Mouse (Mus musculus): ENCODE measurements around the gene Erc2. TPM values are rescaled to one million over a fixed set of nuclear protein-coding genes. Genes with fewer than 3 reads are reported as not detected.

Erc2 gene
- 100 to 1,000 TPM; 225 to 256 TPM for total RNA-seq (2021)

DNA sequence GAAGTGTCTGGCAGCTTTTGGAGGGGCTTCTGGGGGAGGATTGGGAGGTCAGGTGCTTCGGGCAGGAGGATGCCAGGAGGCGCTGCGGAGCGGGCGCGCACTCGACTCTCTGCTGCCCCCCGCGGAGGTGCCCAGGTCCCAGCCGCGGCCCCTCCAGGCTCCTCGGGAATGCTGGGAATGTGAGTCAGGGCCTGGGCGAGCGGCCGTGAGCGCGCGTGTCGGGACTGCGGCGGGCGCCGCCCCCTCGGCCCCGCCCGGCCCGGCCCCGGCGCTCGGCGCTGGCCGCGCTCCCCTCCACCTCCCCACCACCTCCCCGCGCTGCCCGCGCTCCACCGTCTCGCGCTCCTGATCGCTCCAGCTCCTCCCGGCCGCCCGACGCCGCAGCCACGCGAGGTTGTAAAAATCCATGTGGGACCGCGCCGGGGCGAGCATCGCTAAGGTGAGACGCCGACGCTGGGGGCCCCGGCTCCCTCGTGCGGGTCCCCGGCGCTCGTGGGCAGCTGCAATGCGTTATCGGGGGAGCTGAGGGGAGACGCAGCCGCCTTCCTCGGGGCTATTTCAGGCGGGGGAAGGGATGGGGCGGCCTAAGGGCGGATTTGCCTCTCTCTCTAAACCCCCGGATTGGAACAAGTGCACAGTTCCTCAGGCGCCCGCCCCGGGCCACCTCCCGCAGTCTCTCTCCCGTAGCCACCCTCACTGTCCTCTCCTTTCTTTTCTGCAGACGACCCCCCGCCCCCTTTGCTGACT, at the start of gene Erc2:
TSS of gene Erc2 (plus strand) at position 253 of the 747 bp plus-strand sequence.
- peak; percentile 71 to 76 for DNase-seq (ENCODE audit: extremely low spot score in 1 of 2, low spot score in 1 of 2)

DNA sequence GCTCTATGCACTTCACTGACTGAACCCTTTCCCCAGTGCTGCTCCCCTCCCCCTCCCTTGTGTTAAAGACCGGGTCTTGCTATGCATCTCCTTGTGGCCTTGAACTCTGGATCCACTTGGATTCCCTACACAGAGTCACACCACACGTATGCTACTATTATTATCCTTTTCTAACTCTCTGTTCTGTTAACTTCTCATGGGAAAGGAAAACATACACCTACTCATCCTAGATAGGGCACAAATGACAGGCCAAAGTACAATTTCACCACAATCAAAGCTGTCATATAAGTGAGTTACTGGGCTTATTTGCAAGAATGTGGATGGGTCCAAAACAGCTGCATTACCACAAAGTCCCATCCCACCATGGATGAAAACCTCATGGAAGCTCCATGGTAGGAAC, 43.8 kb upstream of the Erc2 start:
- no peak for DNase-seq (ENCODE audit: extremely low spot score in 1 of 2, low spot score in 1 of 2)

DNA sequence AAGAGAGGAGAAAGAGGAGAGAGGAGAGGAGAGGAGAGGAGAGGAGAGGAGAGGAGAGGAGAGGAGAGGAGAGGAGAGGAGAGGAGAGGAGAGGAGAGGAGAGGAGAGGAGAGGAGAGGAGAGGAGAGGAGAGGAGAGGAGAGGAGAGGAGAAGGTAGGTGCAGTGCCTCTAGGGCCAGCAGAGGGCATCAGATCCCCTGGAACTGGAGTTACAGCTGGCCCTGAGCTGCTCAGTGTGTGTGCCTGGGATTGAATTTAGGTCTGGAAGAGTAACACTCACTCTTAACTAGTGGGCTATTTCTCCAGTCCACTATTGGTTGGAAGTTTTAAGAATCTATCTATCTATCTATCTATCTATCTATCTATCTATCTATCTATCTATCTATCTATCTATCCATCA, 32.6 kb upstream of the Erc2 start:
- peak in 1 of 2 experiments; percentile 50 for DNase-seq (ENCODE audit: extremely low spot score in 1 of 2, low spot score in 1 of 2)

DNA sequence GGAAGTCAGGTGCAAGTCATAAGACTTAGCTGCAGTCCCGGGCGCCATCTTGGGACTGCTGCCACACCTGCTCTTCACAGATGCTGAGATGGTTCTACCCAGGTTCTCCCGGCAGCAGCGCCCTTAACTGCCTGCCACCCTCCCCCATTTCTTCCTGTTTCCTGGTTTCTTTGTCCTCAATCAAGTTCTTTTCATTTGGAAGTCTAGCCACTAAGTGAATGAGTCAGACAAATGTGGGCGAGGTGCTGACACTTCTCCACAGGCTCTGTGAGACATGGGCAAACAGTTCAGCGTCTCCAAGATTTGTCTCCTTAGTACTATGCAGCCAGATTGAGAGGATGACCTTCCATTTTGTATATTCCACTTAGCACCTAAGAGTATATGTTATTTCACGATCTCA, 30.1 kb upstream of the Erc2 start:
- no peak for DNase-seq (ENCODE audit: extremely low spot score in 1 of 2, low spot score in 1 of 2)

DNA sequence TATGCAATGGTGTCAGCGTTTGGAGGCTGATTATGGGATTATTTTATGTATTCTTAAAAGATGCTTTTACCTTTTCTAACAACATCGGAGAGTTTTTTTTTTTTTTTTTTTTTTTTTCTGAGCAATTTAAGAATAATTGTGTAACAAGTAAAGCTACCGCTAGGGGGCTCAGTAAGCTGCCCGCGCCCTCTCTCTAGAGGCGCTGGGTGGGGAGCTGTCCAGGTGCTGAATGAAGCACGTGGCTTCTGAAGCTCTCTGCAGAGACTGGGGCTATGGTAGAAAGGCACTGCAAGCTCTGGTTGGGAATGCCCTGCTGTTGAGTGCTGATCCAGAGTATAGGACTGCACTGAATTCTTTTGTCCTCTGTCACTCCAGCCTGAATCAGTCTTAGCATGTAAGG, 26.0 kb upstream of the Erc2 start:
- peak; percentile 21 to 67 for DNase-seq (ENCODE audit: extremely low spot score in 1 of 2, low spot score in 1 of 2)

DNA sequence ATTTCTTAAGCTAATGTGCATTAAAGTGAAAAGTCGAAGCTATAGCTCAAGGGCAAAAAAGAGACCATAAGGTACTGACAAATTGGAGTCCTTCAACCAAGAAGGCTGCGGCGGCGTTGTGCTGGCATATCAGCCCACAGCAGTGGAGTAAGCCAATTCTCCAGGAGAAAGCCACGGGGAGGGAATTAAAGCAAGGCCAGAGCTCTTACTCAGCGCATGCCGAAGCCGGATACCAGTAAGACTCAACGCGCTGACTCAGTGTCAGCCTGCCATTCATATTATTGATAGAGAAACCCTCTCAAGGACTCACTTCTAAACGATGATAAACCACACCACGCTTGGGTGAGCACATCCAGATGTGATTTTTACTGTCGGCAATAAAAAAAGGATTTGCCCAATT, 20.1 kb upstream of the Erc2 start:
- no peak for DNase-seq (ENCODE audit: extremely low spot score in 1 of 2, low spot score in 1 of 2)

DNA sequence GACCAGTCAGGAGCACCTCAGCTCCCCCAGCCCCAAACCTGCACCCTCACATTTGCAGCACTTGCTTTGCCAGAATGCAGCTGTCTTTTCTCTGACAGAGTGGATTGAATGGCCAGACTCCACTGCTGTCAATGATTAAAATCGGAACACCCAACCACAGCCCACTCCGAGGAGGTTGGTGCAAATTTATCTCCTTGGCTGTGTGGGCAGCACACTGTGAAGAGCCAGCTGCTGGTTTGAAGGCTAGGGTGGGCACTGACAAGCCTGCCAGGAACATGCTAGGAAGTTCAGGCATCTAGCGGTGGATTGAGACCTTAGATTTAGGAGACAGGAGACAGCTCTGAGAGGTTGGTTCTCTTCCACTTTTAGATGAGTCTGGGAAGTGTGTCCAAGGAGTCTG, 14.8 kb upstream of the Erc2 start:
- DNase-seq (ENCODE audit: extremely low spot score in 1 of 2, low spot score in 1 of 2) = no peak

DNA sequence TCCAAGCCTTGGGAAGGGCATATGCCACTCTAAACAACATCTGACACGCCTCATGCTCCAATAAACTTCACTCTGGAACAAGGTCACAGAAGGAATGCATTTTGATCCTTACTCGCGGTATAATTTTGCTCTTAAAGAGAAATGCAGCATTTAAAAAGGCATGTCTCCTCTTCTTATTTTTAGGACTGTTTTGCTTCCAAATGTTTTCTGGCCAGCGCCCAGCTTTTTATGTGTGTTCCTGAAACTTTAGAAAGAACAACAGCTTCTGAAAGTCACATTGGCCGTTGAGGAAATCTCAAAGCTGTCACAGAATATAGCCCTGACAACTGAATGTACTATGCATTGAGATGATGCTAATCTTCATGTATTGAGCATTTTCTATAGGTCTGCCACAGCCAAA, 8.5 kb upstream of the Erc2 start:
- peak in 1 of 2 experiments; percentile 22 for DNase-seq (ENCODE audit: extremely low spot score in 1 of 2, low spot score in 1 of 2)

DNA sequence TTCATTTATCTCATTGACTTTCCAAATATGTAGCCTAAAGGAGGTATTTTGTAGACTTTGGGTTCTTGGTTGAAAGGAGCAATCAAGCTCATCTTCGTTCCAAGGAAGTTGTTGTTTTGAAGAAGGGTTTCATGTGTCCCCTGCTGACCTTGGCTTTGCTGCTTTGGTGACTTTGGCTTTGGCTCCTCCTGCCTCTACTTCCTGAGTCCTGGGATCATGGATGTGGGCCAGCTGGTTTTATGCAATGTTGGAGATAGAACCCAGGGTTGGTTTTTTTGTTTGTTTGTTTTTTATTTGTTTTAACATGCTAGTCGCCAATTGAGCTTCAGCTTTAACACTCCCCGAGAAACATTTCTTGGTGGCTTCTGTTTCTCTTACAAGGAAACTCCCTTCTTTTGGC, 4.9 kb upstream of the Erc2 start:
- DNase-seq (ENCODE audit: extremely low spot score in 1 of 2, low spot score in 1 of 2) = no peak

DNA sequence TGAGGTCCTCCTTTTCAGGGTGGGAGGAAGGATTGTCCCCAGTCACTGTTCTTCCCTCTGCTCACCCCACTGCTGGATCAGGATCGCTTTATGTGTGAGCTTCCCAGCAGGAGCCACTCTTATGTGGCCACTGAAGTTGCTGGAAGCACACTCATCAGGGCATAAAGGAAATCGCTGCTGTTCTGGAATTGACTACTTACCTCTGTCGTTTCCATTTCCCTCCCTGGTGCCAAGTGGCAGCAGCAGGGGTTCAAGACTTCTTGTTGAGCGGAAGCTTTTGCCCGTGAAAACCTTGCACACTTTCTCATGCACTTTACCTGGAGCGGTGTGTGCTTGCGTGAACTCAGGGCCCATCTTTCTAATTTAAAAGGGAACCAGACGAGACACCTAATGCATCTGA, 652 bp upstream of the Erc2 start:
- DNase-seq (ENCODE audit: extremely low spot score in 1 of 2, low spot score in 1 of 2) = no peak

DNA sequence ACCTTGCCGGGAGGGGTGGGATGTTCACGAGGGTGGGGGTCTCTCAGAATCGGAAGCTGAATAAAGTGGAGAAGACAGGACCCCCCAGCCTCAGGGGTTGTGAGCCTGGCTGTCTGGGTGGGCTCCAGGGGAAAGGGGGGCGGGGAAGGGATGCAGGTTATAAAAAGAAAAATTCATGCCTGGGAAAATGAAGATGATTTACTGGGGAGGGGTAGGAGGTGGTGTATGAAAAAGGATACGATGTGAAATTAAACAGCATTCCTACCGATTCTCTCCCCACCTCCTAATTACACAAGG, 643 bp downstream of the Erc2 start:
- DNase-seq (ENCODE audit: extremely low spot score in 1 of 2, low spot score in 1 of 2) = no peak

DNA sequence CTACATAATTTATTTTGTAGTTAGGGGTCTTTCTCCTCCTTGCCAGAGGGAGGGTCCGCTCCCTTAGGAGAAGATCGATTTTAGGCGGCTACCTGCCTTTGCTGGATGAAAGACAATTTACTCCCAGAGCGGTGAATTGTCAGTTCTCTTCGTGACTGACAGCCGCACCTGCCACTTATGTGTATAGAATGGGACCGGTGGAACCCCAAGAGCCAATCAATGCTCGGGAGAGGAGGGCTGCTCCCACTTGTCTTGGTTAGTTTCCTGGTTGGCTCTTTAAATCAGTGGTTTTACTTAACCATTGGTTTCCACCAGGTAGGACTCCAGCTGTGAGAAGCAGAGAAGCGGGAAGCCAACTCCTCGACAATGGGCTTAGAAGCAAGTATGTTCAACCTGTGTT, 1.1 kb downstream of the Erc2 start:
- peak in 1 of 2 experiments; percentile 57 for DNase-seq (ENCODE audit: extremely low spot score in 1 of 2, low spot score in 1 of 2)

DNA sequence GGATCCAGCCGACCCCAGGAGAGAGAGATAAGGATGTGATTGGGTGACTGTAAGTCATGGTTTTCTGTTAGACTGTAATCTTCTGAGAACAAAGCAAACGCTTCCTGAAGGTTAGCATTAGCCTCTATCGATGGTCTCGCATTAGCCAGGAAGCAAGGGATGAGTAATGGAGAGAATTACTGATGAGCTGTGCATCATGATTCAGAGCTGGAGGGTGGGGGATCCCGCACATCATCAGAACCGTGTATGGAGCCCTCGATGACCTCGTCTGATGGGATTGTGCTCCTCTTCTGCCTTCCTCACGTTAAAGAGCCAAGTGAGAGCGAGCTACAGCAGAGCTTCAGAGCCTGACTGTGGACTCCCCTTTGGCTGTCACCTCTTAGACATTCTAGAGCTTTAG, 6.5 kb downstream of the Erc2 start:
- no peak for DNase-seq (ENCODE audit: extremely low spot score in 1 of 2, low spot score in 1 of 2)

DNA sequence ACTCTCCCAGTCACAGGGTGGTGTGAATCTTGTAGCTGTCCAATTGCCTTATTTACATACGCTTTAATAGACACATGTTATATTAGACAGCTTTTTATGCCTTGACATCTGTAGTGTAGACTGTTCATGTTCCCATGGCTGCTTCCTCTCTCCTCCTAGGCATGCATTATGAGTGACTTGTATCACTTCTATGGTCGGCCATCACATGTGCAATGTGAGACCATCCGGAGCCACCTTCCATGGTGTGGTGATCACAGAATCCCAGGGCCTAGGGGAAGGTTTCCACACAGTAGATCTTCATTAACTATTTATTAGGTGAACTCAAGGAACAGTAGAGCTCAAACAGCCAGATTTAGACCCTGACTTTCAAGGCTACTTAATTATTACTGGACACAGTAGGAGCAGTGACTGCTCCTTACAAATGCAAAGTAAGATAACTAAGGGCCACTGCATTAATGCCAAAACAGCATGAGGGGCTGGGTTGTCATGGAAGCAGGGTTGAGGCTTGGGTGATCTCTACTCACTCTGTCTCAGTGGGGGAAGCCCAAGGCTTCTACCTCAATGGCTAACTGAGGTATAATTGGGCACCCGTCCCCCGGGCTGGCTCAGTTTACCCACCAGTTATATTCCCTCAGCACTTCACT, 7.3 kb downstream of the Erc2 start:
- no peak for DNase-seq (ENCODE audit: extremely low spot score in 1 of 2, low spot score in 1 of 2)

DNA sequence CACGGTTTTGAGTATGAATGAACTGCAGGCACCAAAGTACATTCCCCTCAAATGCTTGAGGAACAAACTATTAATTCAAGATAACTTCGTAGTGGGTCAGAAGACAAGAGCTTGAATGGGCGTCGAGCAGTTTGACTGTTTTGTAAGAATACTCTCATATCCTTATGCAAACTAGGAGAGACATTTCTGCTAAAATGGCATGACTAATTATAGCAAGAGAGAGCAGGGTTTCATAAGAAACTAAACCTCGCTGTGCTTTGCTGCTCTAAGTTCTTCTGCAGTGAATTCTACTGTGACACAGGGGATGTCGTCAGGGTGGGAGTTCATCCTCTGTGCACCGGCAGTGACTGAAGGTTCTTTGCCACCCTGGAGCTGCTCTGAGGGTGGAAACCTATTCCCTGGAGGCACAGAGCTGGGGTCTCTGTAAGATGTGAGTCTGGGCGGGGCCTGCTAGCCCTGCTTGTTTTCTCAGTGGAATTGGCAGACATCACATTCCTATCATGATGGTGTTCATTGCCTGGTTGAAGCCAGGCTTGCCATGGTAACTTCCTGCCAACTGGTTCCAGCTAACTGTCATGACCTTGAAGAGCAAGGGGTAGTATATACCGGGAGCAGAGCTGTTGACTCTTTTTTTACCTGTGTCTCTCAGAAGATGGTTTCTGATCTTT, 8.9 kb downstream of the Erc2 start:
- DNase-seq (ENCODE audit: extremely low spot score in 1 of 2, low spot score in 1 of 2) = no peak

DNA sequence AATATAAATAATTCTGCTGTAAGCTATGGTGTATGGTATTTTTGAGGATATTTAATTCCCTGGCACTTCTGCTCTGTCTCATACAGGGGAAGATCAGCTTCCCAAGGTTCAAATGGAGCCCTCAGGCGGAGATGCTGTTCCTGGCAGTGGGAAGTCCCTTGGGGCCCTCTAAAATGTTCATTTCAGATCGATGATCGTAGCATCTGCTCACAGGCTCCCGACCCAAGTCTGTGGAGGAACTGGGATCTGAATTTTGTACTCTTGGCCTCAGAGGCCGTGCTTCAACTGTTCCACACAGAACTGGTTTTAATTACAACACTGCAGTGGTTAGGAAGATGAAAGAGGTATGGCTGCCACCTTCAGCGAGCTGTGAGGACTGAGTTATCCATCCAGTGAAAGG, 12.5 kb downstream of the Erc2 start:
- DNase-seq (ENCODE audit: extremely low spot score in 1 of 2, low spot score in 1 of 2) = no peak

DNA sequence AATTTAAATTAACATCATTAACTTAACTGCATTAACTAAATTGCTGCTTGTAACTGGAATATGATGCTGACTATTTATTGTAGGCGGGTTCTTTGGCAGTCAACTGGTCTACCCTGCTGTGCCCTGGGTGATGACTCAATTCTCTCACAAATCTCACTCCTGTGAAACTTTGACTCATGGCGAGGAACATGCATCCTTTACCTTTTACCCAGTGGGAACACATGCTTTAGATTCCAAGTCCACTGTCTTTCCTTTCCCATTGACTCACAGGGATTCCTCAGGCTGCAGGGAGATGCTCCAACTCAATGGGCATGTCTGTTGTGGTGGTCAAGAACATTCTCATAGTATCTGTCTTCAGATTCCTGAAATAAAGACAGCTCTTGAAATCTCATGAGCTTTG, 14.3 kb downstream of the Erc2 start:
- DNase-seq (ENCODE audit: extremely low spot score in 1 of 2, low spot score in 1 of 2) = no peak

DNA sequence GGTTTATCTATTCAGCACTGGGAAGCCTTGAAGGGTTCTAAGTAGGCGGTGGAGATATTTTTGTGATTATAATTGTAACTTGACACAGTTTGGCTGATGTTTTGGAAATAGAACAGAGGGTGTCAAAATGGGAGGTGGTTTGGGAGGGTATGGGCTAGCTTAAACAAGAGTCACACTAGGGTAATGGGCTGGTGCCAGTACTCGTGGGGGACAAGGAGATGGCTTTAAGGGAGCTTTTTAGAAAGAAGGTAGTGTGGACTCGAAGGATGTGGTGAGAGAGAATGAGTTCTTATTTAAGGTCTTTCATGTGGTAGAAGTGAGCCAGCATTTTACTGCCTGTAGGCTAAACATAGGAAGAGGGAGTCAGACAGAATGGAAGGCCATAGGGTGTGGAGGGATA, 19.2 kb downstream of the Erc2 start:
- DNase-seq (ENCODE audit: extremely low spot score in 1 of 2, low spot score in 1 of 2) = no peak

DNA sequence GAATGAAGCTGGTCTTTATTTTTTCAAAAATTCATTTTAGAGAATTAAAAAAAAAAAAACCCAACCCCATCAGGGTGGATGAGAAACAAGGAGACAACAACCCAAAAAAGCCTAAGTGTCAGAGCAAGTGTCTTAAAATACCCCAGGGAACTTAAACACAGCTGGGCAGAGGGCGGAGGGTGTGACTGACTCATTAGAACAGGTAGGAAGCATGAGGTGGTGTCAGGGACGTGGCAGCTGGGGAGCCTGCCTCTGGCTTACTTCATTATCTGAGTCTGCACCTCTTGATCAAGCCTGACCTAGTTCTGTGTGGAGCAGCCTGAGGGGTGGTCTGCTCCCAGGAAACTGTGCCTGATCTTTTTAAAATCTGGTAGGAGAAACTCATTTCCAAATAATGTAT, 20.8 kb downstream of the Erc2 start:
- no peak for DNase-seq (ENCODE audit: extremely low spot score in 1 of 2, low spot score in 1 of 2)

DNA sequence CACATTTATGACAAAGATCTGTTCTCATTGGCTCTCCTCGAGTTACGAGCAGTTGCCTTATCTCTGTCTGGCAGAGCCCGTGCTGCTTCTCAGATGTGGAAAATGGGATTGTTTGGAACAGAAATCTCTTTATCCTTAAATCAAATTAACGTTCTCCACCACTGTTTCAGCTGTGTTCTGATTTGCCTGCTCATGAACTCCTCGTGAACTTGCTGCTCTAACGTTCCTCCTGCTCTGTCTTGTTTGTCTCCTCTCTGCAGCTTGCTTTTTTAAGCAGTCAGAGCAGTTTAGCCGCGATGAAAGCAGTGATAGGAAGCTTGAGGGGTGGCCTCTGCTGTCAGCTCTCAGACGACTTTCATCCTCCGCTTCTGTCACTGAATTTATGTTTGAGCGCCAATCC, 32.4 kb downstream of the Erc2 start:
- no peak for DNase-seq (ENCODE audit: extremely low spot score in 1 of 2, low spot score in 1 of 2)

DNA sequence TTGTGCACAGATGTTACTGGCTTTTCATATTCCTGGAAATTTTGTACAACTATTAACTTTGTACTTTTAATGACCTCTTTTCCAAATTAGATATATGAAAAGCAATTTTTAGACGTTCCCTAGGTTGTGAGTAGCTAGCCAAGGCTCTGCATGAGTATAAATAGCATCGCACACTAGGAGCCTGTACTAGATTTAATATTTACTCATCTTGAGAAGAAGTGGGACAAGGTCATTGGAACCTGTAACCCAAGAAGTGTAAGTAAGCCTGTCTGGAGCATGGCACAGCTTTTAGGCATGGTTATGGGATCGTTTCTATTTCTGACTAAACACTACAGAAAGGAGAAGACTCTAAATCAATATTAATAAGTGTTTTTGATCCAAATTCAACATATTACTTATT, 36.4 kb downstream of the Erc2 start:
- no peak for DNase-seq (ENCODE audit: extremely low spot score in 1 of 2, low spot score in 1 of 2)

DNA sequence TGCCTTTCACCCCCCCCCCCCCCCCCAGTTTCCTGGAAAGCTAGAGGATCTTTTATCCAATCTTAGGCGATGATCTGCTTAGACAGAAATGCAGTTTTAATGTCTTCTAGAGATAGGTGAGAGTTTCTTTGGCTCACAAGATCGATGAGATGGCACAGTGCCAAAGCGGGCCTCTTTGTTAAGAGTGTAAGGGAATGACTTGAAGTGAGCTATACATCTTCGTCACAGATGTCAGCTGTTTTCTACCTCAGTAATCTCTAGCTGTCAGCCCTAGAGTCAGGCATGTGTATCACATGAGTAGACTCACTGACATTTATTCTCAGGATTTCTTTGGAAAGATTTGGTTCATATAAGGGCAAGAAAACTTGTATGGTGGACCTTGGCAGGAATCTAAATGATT, 39.2 kb downstream of the Erc2 start:
- DNase-seq (ENCODE audit: extremely low spot score in 1 of 2, low spot score in 1 of 2) = no peak

All from layer of hippocampus, postnatal 25 days (tissue).